Mouse (Mus musculus): Measurements from ENCODE around the gene Def8.
"Not testable (repeated sequence)": the region's sequence is repeated elsewhere in the genome, so short reads cannot be mapped to it uniquely, and the experiment has no call there.

Def8 gene

GRCm38 (mm10) chr8:123442351-123442750 is 19.0 kb downstream of the Def8 start:
- no peak for DNase-seq

GRCm38 (mm10) chr8:123442871-123443575 is 19.7 kb downstream of the Def8 start:
- peak; percentile 96 for DNase-seq

- peak; percentile 79 for DNase-seq
These were observed 20.2 kb downstream of the Def8 start for GRCm38 (mm10) chr8:123443576-123443921.

- DNase-seq, result no peak
These were observed 20.8 kb downstream of the Def8 start for GRCm38 (mm10) chr8:123444131-123444530.

- no peak for DNase-seq
These were observed 22.7 kb downstream of the Def8 start for GRCm38 (mm10) chr8:123445981-123446380.

- no peak for DNase-seq
These were observed 23.5 kb downstream of the Def8 start for GRCm38 (mm10) chr8:123446799-123447198.

DNA sequence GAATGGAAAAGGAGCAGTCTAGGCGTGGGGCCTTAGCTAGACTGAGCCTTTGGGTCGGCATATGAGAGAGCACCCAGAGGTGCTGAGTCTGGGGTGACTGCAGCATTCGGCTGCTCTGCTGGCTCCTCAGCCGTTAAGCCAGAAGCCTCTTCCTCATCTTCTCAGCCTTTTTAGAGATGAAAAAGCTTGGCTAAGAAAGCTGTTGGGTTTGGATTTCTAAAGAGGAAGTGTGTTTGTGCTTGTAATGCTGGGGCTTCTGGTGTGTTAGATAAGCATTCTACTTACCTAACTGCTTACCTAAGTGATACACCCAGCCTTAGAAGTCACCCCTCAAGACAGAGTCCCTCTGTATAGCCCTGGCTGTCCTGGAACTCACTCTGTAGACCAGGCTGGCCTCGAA is 27.5 kb downstream of the Def8 start:
- no peak for DNase-seq

GRCm38 (mm10) chr8:123451747-123452146 is 28.4 kb downstream of the Def8 start:
- DNase-seq, result not testable (repeated sequence)

GRCm38 (mm10) chr8:123452149-123452548 is 28.8 kb downstream of the Def8 start:
- no peak for DNase-seq

GRCm38 (mm10) chr8:123453291-123453690 is 30.0 kb downstream of the Def8 start:
- no peak for DNase-seq

DNA sequence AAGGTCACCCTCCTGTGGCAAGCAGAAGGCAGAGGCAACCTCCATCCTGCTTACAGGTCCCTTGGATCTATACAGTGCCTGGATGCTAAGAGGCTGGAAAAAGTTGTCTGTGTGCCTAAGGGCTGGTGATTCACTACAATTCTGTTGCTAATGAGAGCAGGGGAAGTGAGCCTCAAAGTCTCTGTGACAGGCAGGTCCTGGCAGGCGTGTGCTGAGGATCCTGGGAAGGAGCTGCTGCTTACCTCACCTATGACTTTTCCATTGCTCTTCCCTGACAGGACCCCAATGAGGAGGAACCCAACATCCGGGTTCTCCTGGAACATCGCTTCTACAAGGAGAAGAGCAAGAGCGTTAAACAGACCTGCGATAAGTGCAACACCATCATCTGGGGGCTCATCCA is 30.6 kb downstream of the Def8 start:
- DNase-seq, result no peak

GRCm38 (mm10) chr8:123454559-123454958 is 31.2 kb downstream of the Def8 start:
- no peak for DNase-seq

DNA sequence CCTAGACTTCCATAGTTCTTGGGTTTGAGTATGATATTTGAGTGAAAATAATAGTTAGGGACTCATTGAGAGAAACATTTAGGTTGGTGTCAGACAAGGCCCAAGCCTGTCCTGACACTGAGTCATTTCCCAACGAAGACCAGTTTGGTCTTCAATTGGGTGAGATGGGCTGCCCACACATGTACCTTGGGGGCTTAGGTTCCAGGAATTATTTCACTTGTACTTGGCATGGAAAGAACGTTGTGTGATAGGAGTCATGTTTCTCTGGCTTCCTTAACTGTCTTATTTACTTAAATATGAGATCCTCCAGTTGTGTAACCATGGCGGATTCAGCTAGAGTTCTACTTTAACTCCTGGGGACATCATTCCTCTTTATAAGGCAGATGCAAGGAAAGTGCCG is 40.3 kb downstream of the Def8 start:
- DNase-seq, result no peak

DNA sequence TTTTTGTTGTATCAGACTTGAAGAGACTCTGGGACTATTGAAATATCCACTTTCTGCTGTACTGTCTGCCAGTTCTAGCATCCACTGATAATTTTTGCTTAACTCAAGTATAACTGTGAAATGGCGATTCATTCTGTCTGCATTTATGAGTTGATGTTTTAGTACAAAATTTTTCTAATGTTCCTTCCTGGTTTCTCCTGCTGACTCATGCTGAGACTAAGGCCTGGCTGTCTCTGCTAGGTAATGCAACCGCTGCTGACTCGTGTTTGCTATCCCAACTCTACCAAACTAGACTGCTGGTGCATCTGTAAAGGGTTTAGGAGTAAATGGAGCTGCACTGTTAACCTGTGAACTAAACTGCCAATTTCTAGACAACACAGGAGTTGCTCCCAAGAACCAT is 44.1 kb downstream of the Def8 start:
- DNase-seq, result no peak

DNA sequence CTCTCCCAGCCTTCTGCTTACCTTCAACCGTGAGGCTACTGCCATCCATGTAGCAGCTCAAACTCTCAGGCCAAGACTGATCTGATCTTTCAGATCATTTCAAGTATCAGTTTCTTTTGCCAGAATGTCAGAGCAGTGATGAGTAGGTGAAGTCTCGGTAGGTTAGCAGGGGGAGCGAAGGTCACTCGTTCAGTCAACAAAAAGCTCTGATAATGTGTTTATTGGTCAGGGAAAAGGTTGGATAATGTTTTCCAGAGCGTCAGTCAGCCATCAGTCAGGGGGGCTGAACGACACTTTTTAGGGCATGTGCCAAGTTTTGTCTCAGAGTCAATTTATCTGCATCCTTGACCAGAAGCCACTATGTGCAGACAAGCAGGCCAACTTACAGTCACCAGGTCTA is 49.7 kb downstream of the Def8 start:
- not testable (repeated sequence) for DNase-seq

DNA sequence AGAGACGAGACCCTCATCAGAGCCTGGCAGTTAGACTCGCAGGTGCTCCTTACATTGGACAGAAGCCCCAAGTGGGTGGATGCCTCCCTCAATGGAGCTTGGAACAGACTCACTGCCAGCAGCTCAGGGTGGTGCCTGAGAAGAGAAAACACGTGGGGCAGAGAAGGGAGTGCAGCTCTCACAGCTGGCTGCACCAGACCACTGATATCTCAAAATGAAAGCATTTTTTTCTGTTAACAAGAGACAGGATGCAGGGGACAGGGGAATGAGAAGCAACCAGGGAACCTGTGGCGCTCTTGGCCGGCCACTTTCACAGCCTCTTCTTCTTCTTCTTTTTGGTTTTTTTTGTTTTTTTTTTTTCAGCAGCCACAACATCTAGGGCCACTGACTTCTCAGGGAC is 51.2 kb downstream of the Def8 start:
- not testable (repeated sequence) for DNase-seq

GRCm38 (mm10) chr8:123476911-123477736 is 53.8 kb downstream of the Def8 start:
- DNase-seq, result no peak

DNA sequence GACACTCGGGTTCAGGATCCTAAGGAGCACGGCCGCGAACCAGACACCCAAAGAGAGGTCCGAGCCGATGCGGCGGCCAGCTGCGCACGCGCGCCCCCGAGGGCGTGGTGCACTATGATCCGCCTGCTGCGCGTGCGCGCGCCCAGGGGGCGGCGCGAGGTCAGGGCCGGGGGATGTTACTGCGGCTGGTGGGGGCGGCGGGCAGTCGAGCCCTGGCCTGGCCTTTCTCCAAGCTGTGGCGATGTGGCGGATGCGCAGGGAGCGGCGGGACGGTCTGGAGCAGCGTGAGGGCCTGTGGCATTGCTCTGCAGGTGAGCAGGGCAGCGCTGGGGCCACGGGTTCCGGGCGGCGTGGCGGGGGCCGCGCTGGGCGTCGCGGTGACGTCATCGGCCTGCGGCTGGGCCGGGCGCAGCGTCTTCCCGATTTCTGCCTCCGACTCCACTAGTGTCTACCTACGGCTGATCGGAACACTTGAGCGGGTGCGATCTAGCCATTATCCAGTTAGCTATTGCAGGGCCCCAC is 54.5 kb downstream of the Def8 start, which contains the start of gene Afg3l1:
Gene Afg3l1 (plus strand): TSS at position 167 of the 522 bp plus-strand sequence.
- peak; percentile 97 for DNase-seq

DNA sequence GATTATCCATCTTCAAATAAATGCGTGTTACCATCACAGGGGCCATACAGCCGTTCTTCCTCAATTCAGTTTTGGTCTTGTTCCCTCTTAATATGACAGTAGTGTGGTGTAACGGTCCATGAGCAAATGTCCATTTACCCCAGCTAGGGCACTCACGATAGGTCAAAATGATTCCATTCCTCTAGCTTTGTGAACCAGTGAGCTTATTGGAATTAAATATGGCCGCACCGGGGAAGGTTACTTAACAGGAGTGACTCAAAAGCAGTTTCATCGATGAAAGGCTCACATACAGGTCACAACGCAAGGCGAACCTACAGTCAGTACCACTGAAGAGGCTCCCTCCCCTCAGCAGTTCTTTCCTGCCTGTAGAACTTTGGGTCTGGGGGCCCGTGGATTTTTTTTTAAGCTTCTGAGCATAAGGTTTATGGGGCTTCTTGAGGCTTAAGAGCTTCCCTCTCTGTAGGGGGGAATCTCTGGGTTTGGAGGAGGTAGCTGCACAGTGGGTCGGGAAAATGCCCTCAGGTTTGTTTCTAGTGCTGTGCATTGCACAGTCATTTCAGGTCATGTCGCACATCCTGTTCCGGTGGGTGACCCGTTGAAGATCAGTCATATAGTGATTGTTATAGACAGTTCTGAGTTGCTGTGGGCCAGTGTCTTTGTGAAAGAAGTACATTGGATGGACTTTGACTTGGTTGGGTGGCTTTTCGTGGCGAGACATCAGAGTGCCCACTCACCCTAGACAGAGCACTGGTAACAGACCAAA is 55.3 kb downstream of the Def8 start:
- no peak for DNase-seq

- DNase-seq, result no peak
These were observed 59.3 kb downstream of the Def8 start for GRCm38 (mm10) chr8:123482627-123483026.

DNA sequence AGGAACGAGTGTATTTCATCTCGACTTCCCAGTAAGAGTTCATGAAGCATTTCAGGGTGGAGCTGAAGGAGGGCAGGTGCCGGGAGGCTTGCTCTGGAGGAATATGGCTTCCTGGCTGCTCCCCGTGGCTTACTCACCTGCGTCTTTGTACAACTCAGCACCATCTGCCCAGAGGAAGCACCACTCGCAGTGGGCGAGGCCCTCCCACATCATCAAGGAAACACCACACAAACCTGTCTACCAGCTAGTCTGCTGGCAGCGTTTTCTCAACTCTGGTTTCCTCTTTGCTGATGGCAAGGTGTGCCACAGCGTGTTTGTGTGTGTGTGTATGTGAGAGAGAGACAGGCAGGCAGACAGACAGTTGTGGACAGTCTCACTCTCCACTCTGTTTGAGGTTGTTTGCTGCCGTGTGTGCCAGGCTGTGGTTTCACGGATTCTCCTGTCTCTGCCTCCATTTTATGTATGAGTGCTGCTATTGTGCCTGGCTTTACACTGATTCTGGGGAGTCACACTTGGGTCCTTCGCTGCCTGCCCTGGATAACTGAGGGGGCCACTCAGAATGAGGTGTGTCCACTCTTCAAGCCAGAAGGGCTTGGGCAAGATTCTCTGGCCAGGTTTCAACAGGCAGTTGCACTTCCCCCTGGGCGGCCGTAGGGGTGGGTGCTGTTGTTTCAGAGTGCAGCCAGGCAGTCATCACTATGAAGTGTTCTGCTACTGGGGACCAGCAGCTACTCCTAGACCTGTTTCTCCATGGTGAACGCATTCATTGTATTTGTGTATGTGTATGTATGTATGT is 68.2 kb downstream of the Def8 start:
- DNase-seq, result no peak

DNA sequence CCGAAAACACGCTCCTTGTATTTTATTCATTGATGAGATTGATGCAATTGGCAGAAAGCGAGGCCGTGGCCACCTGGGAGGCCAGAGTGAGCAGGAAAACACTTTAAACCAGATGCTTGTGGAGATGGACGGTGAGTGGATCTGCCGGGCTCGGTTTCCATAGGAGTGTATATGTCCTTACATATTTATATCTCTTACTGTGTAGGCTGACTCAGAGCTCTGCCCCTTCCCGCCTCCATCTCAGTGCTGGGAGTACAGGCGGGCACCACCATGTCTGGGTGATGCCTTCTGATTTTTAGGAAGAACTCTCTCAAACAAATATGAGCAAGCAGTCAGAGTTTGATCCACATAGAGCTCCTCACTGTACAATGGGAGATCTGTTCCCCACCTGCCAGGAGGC is 69.6 kb downstream of the Def8 start:
- DNase-seq, result no peak

Data from kidney, postnatal 14 days (tissue).